Mouse (Mus musculus) C2C12 (cell line): ENCODE data around the gene Gm2163. TPM values are rescaled to one million over a fixed set of nuclear protein-coding genes. Genes with fewer than 3 reads are reported as not detected.
"Not testable (repeated sequence)": the region's sequence is repeated elsewhere in the genome, so short reads cannot be mapped to it uniquely, and the experiment has no call there.

ENCODE experiments used
- H3K27me3 ChIP-seq: one replicate; pipeline ENCODE4 v1.6.1; 2011; ENCODE audit not compliant: control insufficient read depth, insufficient read depth, insufficient read length
- H3K36me3 ChIP-seq: one replicate; pipeline ENCODE4 v1.6.1; 2011; ENCODE audit not compliant: control insufficient read depth, insufficient read depth
- H3K4me3 ChIP-seq: one replicate; pipeline ENCODE4 v1.5.1; 2011; ENCODE audit warnings: mild to moderate bottlenecking, control low read depth; ENCODE audit not compliant: poor library complexity, insufficient read depth, severe bottlenecking
- H3K79me2 ChIP-seq: one replicate; pipeline ENCODE4 v1.6.1; 2011; ENCODE audit not compliant: control insufficient read depth, insufficient read depth
- H3K79me3 ChIP-seq: one replicate; pipeline ENCODE4 v1.6.1; 2011; ENCODE audit warnings: low read depth, control low read depth
- H3ac ChIP-seq: one replicate; pipeline ENCODE3; 2011; ENCODE audit warnings: low read depth; ENCODE audit not compliant: control insufficient read depth, insufficient read length
- long read RNA-seq, 2 experiments: library from polyadenylated mRNA; unstranded; transcript quantifications; one replicate each; pipeline ENCODE4 v2.0.0; 2019 to 2020
- polyA plus RNA-seq: library from polyadenylated mRNA; unstranded; fragments of >200 nt; fragmentation: generic; extraction: Trizol; gene quantifications from one replicate; pipeline ENCODE4 v1.2.1, GENCODE M21; 2012; ENCODE audit warnings: missing spikeins

Gene Gm2163
- polyA plus RNA-seq = not detected
- long read RNA-seq, experiment 1 = 0 reads
- long read RNA-seq, experiment 2 = 0 reads

DNA sequence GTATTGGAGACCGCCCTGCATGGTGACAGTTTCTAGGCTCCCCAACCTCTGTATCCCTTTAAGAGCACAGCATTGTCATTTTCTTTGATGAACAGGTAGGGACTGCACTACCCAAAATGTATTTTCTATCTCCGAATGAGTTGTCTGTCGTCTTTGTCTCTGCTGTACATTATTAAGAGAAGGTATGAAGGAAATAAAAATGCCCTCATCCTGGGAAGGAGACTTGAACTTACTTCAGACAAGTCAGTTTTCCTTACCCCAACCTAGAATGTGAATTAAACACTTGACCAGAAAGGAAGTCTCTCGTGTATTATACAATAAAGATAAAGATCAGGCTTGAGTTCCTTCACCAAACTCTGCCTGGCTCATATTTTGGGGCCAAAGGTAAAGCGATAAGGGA, at the start of gene Gm2163:
Gene Gm2163, plus strand, starts transcription at position 301 of the 400 bp plus-strand sequence.
- H3K79me2 ChIP-seq, H3K4me3 ChIP-seq, H3K79me3 ChIP-seq, H3K27me3 ChIP-seq, H3K36me3 ChIP-seq, H3ac ChIP-seq: not testable (repeated sequence)

DNA sequence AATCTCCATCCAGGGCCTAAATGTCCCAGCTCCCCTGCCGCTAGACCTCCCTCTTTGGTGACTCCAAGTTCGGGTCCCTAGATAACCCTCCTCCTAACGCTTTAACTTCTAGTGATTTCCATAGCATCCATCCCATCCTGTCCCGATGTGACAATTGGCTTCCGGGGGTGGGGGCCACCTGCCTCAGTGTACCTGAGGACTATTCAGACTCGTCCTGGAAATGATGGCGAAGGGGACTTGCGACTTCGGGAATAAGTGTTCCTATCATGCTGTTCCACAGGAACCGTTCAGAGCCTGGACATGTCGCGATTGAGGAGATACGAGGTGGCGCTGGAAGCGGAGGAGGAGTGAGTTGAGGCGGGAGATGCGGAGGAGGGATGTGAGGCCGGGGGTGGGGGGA, 27.5 kb upstream of the Gm2163 start, which contains the start of gene Gm21586:
Gene Gm21586, plus strand, starts transcription at position 301 of the 400 bp plus-strand sequence.
- H3K79me2 ChIP-seq, H3K36me3 ChIP-seq, H3ac ChIP-seq, H3K4me3 ChIP-seq, H3K27me3 ChIP-seq, H3K79me3 ChIP-seq: not testable (repeated sequence)

DNA sequence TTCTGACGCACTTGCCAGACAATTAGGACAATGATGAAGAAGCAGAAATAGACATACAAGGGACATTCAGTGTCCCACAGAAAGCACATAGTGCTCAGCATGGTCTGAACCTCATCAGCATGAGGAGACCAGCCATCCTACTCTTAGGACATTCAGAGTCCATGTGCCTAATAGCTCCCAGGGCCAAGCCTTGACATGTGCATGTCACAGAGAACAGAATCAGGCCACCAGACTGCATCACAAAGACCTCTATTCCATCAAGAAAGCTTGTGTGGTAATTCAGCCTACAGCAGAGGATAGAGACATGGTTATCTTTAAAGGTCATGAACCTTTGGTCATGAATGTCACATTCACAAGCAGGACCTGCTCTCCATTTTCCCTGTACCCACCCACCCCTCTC, 61.5 kb downstream of the Gm2163 start, which contains the start of gene Fam205a2:
Gene Fam205a2, minus strand, starts transcription at position 101 of the 400 bp plus-strand sequence.
- not testable (repeated sequence) for H3K79me2 ChIP-seq

DNA sequence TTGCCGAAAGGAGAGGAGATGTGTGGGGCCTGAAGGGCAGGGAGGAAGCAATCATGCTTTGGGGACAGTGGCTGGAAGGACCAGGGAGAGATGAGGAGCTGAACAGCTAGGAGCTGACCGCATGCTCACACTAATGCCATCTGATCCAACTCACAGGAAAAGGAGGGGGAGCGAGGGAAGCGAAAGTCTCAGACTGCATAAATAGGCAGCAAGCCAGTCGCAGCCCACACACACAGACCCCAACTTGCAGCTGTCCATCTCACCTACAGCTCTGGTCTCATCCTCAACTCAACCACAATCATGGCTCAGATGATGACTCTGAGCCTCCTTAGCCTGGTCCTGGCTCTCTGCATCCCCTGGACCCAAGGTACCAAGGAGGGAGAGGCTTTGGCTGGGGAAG, 145.3 kb downstream of the Gm2163 start, which contains the start of gene Gm10591:
Gene Gm10591, plus strand, starts transcription at position 301 of the 400 bp plus-strand sequence.
- H3K27me3 ChIP-seq, H3K79me3 ChIP-seq, H3K4me3 ChIP-seq, H3K79me2 ChIP-seq, H3K36me3 ChIP-seq, H3ac ChIP-seq: not testable (repeated sequence)

More for the DNA sequence above, 61.5 kb downstream of the Gm2163 start, which contains the start of gene Fam205a2:
- H3K27me3 ChIP-seq, H3K79me3 ChIP-seq, H3K4me3 ChIP-seq, H3K36me3 ChIP-seq, H3ac ChIP-seq: not testable (repeated sequence)

DNA sequence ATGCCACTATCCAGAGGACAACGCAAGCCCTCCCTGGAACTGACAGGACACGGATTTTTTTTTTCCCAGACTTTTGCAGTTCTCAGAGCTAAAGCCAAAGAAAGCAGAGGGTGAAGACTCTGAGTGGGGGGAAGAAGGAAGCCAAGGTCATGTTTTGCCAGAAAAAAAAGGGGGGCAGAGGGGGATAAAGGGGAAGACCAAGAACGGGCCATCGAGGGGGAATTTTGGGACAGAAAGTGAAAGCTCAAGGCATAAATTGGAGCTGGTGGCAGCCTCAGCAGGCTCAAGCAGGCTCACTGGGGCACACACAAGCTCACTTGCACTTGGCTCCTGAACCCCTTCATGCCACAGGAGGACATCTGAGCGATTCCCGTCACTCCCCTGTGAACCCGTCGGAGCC, 162.9 kb downstream of the Gm2163 start, which contains the start of gene Gm2564:
Gene Gm2564, plus strand, starts transcription at position 301 of the 400 bp plus-strand sequence.
- not testable (repeated sequence) for H3K4me3 ChIP-seq, H3K36me3 ChIP-seq, H3ac ChIP-seq, H3K79me3 ChIP-seq, H3K79me2 ChIP-seq, H3K27me3 ChIP-seq

Other genes starting within 250 kb of the Gm2163 start
- not detected for gene Gm10600, start 226.1 kb upstream of the Gm2163 start, polyA plus RNA-seq
- gene Ccl21b, start 211.0 kb upstream of the Gm2163 start, polyA plus RNA-seq = not detected
- not detected for gene Gm21953, start 172.5 kb upstream of the Gm2163 start, polyA plus RNA-seq
- not detected for gene Fam205a3, start 148.4 kb upstream of the Gm2163 start, polyA plus RNA-seq
- gene Gm21586, start 27.4 kb upstream of the Gm2163 start, polyA plus RNA-seq = not detected
- gene Fam205a2, start 61.4 kb downstream of the Gm2163 start, polyA plus RNA-seq = not detected
- not detected for gene Gm10591, start 145.4 kb downstream of the Gm2163 start, polyA plus RNA-seq
- not detected for gene Gm2564, start 163.0 kb downstream of the Gm2163 start, polyA plus RNA-seq
- not detected for gene Ccl27b, start 188.5 kb downstream of the Gm2163 start, polyA plus RNA-seq
- gene Il11ra2, start 195.1 kb downstream of the Gm2163 start, polyA plus RNA-seq = not detected